ENCODE assay signal across 12 mouse cellular contexts in the genomic region with DNA sequence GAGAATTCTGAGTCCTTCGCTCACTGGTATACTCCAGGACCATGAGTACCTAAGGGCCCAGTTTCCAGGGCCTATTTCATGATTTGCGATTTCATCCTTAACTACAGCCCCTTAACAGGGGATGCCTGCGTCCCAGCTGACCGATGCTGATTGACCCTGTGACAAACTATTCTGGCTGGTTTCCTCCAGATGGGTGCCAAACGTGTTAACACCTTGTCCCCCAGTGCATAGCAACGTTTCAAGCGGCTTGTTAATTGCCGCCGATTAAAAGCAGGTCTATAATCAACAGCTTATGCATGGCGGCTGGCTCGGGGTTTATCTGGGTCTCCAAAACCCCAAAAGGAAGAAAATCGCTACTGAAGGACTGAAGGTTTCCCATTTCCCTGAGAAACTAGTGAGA. TPM values are rescaled to one million over a fixed set of nuclear protein-coding genes. Genes with fewer than 3 reads are reported as not detected.
DNase-seq lines count a peak whose midpoint lies in the region; ATAC-seq and TF ChIP-seq lines count a peak whose summit lies in the region.
"Had no signal": no experiment of that assay in that cellular context is flagged by ENCODE, and none has a peak within 500 bp of the region (broad histone marks: within the 10 kb centered on the region; RNA-seq: fewer than 3 reads in every experiment).

No protein-coding gene starts in this region.

- H3K36me3 ChIP-seq in heart, postnatal 0 days (replicated peaks; ENCODE audit: control insufficient read depth, insufficient read depth, low read length), result no peaks in the 10 kb centered on the region
- no peaks in the 10 kb centered on the region for H3K36me3 ChIP-seq in embryonic facial prominence, embryonic 12.5 days
- H3K36me3 ChIP-seq in intestine, embryonic 16.5 days (ENCODE audit: control insufficient read depth, insufficient read depth, low read length), result no peaks in the 10 kb centered on the region
- no peaks in the 10 kb centered on the region for H3K36me3 ChIP-seq in neural tube, embryonic 13.5 days

- peak overlapping the region; percentile 53 for H3K4me2 ChIP-seq in heart, postnatal 0 days (ENCODE audit: low read depth, low read length)
- H3K4me2 ChIP-seq in embryonic facial prominence, embryonic 12.5 days (replicated peaks), result peak overlapping the region; percentile 43
- peak overlapping the region; percentile 56 for H3K4me2 ChIP-seq in intestine, embryonic 16.5 days (ENCODE audit: low read depth, low read length)
- peak overlapping the region; percentile 51 for H3K4me2 ChIP-seq in neural tube, embryonic 13.5 days

- ATAC-seq in heart, postnatal 0 days (ENCODE audit: insufficient read depth, low read depth), result no peak
- no peak for ATAC-seq in embryonic facial prominence, embryonic 12.5 days (ENCODE audit: insufficient number of reproducible peaks, insufficient read depth, low FRiP score, low TSS enrichment)
- ATAC-seq in intestine, embryonic 16.5 days, result 0 out of 2 replicates have a peak, but pooled peaks have one; percentile 31
- no peak for ATAC-seq in neural tube, embryonic 13.5 days (ENCODE audit: low read depth)

- no peak overlapping the region for H3K27ac ChIP-seq in heart, postnatal 0 days (ENCODE audit: low read depth)
- no peak overlapping the region for H3K27ac ChIP-seq in embryonic facial prominence, embryonic 12.5 days
- no peak overlapping the region for H3K27ac ChIP-seq in intestine, embryonic 16.5 days (ENCODE audit: low read length)
- no peak overlapping the region for H3K27ac ChIP-seq in neural tube, embryonic 13.5 days (replicated peaks)

- no peaks in the 10 kb centered on the region for H3K4me1 ChIP-seq in heart, postnatal 0 days (ENCODE audit: control insufficient read depth, insufficient read depth)
- no peaks in the 10 kb centered on the region for H3K4me1 ChIP-seq in embryonic facial prominence, embryonic 12.5 days
- H3K4me1 ChIP-seq in intestine, embryonic 16.5 days (ENCODE audit: control insufficient read depth, insufficient read depth, low read length), result 0 out of 2 replicates have a peak, but pooled peaks cover 4% of the 10 kb centered on the region
- peaks cover 5% of the 10 kb centered on the region for H3K4me1 ChIP-seq in neural tube, embryonic 13.5 days (replicated peaks)

- no peak for TF ChIP-seq EP300 in heart, postnatal 0 days (IDR thresholded peaks at IDR 0.05; ENCODE audit: low read depth)

- 10% methylated on average over 12 of the region's 12 CpGs for WGBS in heart, postnatal 0 days
- 7% methylated on average over 12 of the region's 12 CpGs for WGBS in embryonic facial prominence, embryonic 12.5 days
- WGBS in intestine, embryonic 16.5 days, result 10% methylated on average over 12 of the region's 12 CpGs
- 5% methylated on average over 12 of the region's 12 CpGs for WGBS in neural tube, embryonic 13.5 days

- intact Hi-C loops in heart, postnatal 14 days (cut with DNase I), result no loop called here

- 0 out of 2 replicates have a peak, but pooled peaks cover 4% of the 10 kb centered on the region for H3K27me3 ChIP-seq in heart, postnatal 0 days (ENCODE audit: control insufficient read depth, insufficient read depth, low read length)
- H3K27me3 ChIP-seq in embryonic facial prominence, embryonic 12.5 days, result no peaks in the 10 kb centered on the region
- no peaks in the 10 kb centered on the region; the same call in 1 of the 2 replicates for H3K27me3 ChIP-seq in intestine, embryonic 16.5 days (replicated peaks; ENCODE audit: control insufficient read depth, insufficient read depth, low read length)
- peaks cover 7% of the 10 kb centered on the region for H3K27me3 ChIP-seq in neural tube, embryonic 13.5 days
- H3K27me3 ChIP-seq: CH12.LX had no signal

- H3K4me3 ChIP-seq in heart, postnatal 0 days (ENCODE audit: low read depth, low read length), result peak overlapping the region; percentile 17; the same call in 1 of the 2 replicates
- 0 out of 2 replicates have a peak overlapping the region, but pooled peaks have one; percentile 4 for H3K4me3 ChIP-seq in embryonic facial prominence, embryonic 12.5 days
- H3K4me3 ChIP-seq in intestine, embryonic 16.5 days (ENCODE audit: low read length), result peak overlapping the region; percentile 26
- H3K4me3 ChIP-seq in neural tube, embryonic 13.5 days, result peak overlapping the region; percentile 25
- H3K4me3 ChIP-seq: myocyte had no signal

- DNase-seq in heart, postnatal 0 days (ENCODE audit: low spot score), result no peak
- DNase-seq in heart, postnatal 14 days, result no peak
- DNase-seq in spleen, adult 12 weeks (ENCODE audit: low spot score), result no peak
- no peak for DNase-seq in layer of hippocampus, adult 8-10 months (ENCODE audit: low spot score in 2 of 2)
- no peak for DNase-seq in layer of hippocampus, postnatal 10 days (ENCODE audit: low spot score in 2 of 2)
- DNase-seq: kidney, postnatal 10 days; thymus, postnatal 4 days had no signal

- H3K9ac ChIP-seq in heart, postnatal 0 days (replicated peaks; ENCODE audit: low read depth, low read length), result no peak overlapping the region
- H3K9ac ChIP-seq in embryonic facial prominence, embryonic 12.5 days, result no peak overlapping the region
- no peak overlapping the region for H3K9ac ChIP-seq in intestine, embryonic 16.5 days (ENCODE audit: low read depth, low read length)
- H3K9ac ChIP-seq in neural tube, embryonic 13.5 days, result peak overlapping the region; percentile 45; the same call in 1 of the 2 replicates

- no peak for TF ChIP-seq CTCF in heart, postnatal 0 days (IDR thresholded peaks at IDR 0.05; ENCODE audit: low read depth)

- H3K9me3 ChIP-seq in heart, postnatal 0 days (replicated peaks; ENCODE audit: control insufficient read depth, low read length), result 0 out of 2 replicates have a peak, but pooled peaks cover 2% of the 10 kb centered on the region
- no peaks in the 10 kb centered on the region for H3K9me3 ChIP-seq in embryonic facial prominence, embryonic 12.5 days
- no peaks in the 10 kb centered on the region for H3K9me3 ChIP-seq in intestine, embryonic 16.5 days (ENCODE audit: control insufficient read depth, low read length)
- no peaks in the 10 kb centered on the region for H3K9me3 ChIP-seq in neural tube, embryonic 13.5 days

RNA-seq across cellular contexts. Expression of a gene that starts 18.5 kb away (rescaled TPM):
- 2.6 TPM in 1 of 2 replicates, not detected in the other for total RNA-seq in heart, postnatal 0 days (2014; rRNA removed; ENCODE audit: low replicate concordance)
- polyA plus RNA-seq in heart, postnatal 0 days (2015; fragmentation: Nextera tagmentation; extraction: Ambion mirVana), result 0.11 and 0.15 TPM in 2 replicates
- under 1 TPM in 1 of 2 experiments, not detected in 1; 0.12 TPM for total RNA-seq in heart, postnatal 14 days (2021)
- polyA plus RNA-seq in embryonic facial prominence, embryonic 12.5 days (2016; fragmentation: Nextera tagmentation; extraction: Ambion mirVana), result 6.5 and 7.8 TPM in 2 replicates
- 0.33 and 0.42 TPM in 2 replicates for polyA plus RNA-seq in intestine, embryonic 16.5 days (2015; fragmentation: Nextera tagmentation; extraction: Ambion mirVana)
- 3.5 TPM in 2 replicates for polyA plus RNA-seq in neural tube, embryonic 13.5 days (2015; fragmentation: Nextera tagmentation; extraction: Ambion mirVana)
- total RNA-seq in layer of hippocampus, adult 8-10 months (2022), result under 1 TPM; 0.29 to 0.54 (median 0.43) TPM
- 1 to 10 TPM in 1 of 2 experiments, under 1 TPM in 1; 0.98 to 1.3 TPM for total RNA-seq in layer of hippocampus, postnatal 10 days (2021)
- total RNA-seq: CH12.LX had no signal
- polyA plus RNA-seq: myocyte had no signal

RNA-seq across cellular contexts. Expression of a gene that starts 52.4 kb away (rescaled TPM):
- total RNA-seq in heart, postnatal 0 days (2014; rRNA removed; ENCODE audit: low replicate concordance), result not detected in 2 replicates
- polyA plus RNA-seq in heart, postnatal 0 days (2015; fragmentation: Nextera tagmentation; extraction: Ambion mirVana), result 0.19 and 1.2 TPM in 2 replicates
- total RNA-seq in heart, postnatal 14 days (2021), result under 1 TPM; 0.14 to 0.17 TPM
- polyA plus RNA-seq in embryonic facial prominence, embryonic 12.5 days (2016; fragmentation: Nextera tagmentation; extraction: Ambion mirVana), result 2.1 and 2.4 TPM in 2 replicates
- 0.42 and 0.78 TPM in 2 replicates for polyA plus RNA-seq in intestine, embryonic 16.5 days (2015; fragmentation: Nextera tagmentation; extraction: Ambion mirVana)
- polyA plus RNA-seq in neural tube, embryonic 13.5 days (2015; fragmentation: Nextera tagmentation; extraction: Ambion mirVana), result 0.68 and 0.80 TPM in 2 replicates
- total RNA-seq in layer of hippocampus, adult 8-10 months (2022), result 1 to 10 TPM in 1 of 4 experiments, under 1 TPM in 3; 0.34 to 1.7 (median 0.76) TPM
- total RNA-seq in layer of hippocampus, postnatal 10 days (2021), result 1 to 10 TPM; 1.1 to 2.0 TPM
- total RNA-seq: CH12.LX had no signal
